Mouse (Mus musculus) liver, postnatal 0 days (tissue): ENCODE results near the gene Npy1r.

Source experiments
- CTCF ChIP-seq: sonication (generic); IDR thresholded peaks from 2 replicates; pipeline ENCODE4 v1.5.1; 2016; ENCODE audit warnings: antibody characterized with exemption, low read depth
- EP300 ChIP-seq: IDR thresholded peaks from 2 replicates; pipeline ENCODE4 v1.6.1; 2016; ENCODE audit warnings: antibody characterized with exemption, low read depth, mild to moderate bottlenecking

DNA sequence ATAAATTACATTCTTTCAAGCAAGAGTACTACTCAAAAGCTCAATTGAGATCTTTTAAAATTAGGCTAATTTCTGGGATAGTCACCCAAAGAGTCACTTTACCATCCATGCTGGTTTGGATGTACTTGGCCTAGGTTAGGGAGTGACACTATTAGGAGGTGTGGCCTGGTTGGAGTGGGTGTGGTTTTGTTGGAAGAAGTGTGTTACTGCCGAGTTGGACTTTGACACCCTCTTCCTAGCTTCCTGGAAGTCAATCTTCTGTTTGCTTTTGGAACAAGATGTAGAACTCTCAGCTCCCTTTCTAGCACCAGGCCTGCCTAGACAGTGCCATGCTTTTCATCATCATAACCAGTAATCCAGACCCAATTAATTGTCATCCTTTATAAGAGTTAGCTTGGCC, 45.4 kb downstream of the Npy1r start:
- TF ChIP-seq CTCF (no peak), EP300 (no peak)
